Mouse (Mus musculus) forebrain, embryonic 16.5 days (tissue): ENCODE data around the gene Hdgf. TPM values are rescaled to one million over a fixed set of nuclear protein-coding genes. Genes with fewer than 3 reads are reported as not detected.

Source experiments
- ATAC-seq: fragments of 200-750 bp; cut with Nextera tagmentation; 2 replicates; pipeline ENCODE4 v1.8.0; 2017; ENCODE audit warnings: mild to moderate bottlenecking, moderate library complexity
- H3K27ac ChIP-seq: fragments of 300-500 bp; sonication (generic); 2 replicates; pipeline ENCODE4 v1.5.1; 2014; ENCODE audit warnings: low read length, control low read depth
- H3K27me3 ChIP-seq: fragments of 300-500 bp; sonication (generic); replicated peaks from 2 replicates; pipeline ENCODE4 v1.6.1; 2014; ENCODE audit warnings: low read length; ENCODE audit not compliant: control insufficient read depth, insufficient read depth
- H3K36me3 ChIP-seq: fragments of 300-500 bp; sonication (generic); 2 replicates; pipeline ENCODE4 v1.6.1; 2014; ENCODE audit not compliant: control insufficient read depth, insufficient read depth
- H3K4me1 ChIP-seq: fragments of 300-500 bp; sonication (generic); replicated peaks from 2 replicates; pipeline ENCODE4 v1.6.1; 2014; ENCODE audit warnings: low read length; ENCODE audit not compliant: control insufficient read depth, insufficient read depth
- H3K4me2 ChIP-seq: fragments of 300-500 bp; sonication (generic); 2 replicates; pipeline ENCODE4 v1.6.1; 2014; ENCODE audit warnings: mild to moderate bottlenecking, low read length, control low read depth
- H3K4me3 ChIP-seq: fragments of 300-500 bp; sonication (generic); replicated peaks from 2 replicates; pipeline ENCODE4 v1.5.1; 2014; ENCODE audit warnings: mild to moderate bottlenecking, low read length, control low read depth
- H3K9ac ChIP-seq: fragments of 300-500 bp; sonication (generic); replicated peaks from 2 replicates; pipeline ENCODE4 v1.6.1; 2014; ENCODE audit warnings: low read depth, low read length, control low read depth
- H3K9me3 ChIP-seq: fragments of 300-500 bp; sonication (generic); 2 replicates; pipeline ENCODE4 v1.6.1; 2016; ENCODE audit warnings: low read length; ENCODE audit not compliant: control insufficient read depth
- WGBS: fragments of 180-500 bp; shearing (Covaris S2); extraction: QIAGEN DNeasy Blood & Tissue Kit; methylation state at CpG from one replicate; pipeline ENCODE4 v1.1.7; 2014; 5-methylcytosine and 5-hydroxymethylcytosine counted together
- polyA plus RNA-seq: library from polyadenylated mRNA; unstranded; fragments of >200 nt; fragmentation: Nextera tagmentation; extraction: Ambion mirVana; gene quantifications from 2 replicates; pipeline ENCODE4 v1.2.1, GENCODE M21; 2015

Hdgf gene
- polyA plus RNA-seq, 1 experiment from 2014 or later = 186 TPM

GRCm38 (mm10) chr3:87947811-87948199 lies 41.7 kb downstream of the Hdgf start:
- H3K4me1 ChIP-seq = peaks cover 38% of the 10 kb centered on the region
- WGBS = under 1% methylated on average over 17 of the region's 17 CpGs
- peak overlapping the region; percentile 71 for H3K4me2 ChIP-seq
- peak overlapping the region; percentile 38 for H3K4me3 ChIP-seq
- ATAC-seq = 0 out of 2 replicates have a peak, but pooled peaks have one; percentile 11
- no peaks in the 10 kb centered on the region for H3K36me3 ChIP-seq
- no peaks in the 10 kb centered on the region; the same call in 1 of the 2 replicates for H3K27me3 ChIP-seq
- H3K27ac ChIP-seq = no peak overlapping the region
- H3K9me3 ChIP-seq = no peaks in the 10 kb centered on the region
- H3K9ac ChIP-seq = peak overlapping the region; percentile 49

- WGBS = 2% methylated on average over 35 of the region's 35 CpGs
- Histone ChIP-seq H3K4me2 (peak within 1 kb of the TSS; percentile 71), H3K36me3 (no peaks in the 10 kb centered on the region), H3K4me1 (peaks cover 38% of the 10 kb centered on the region), H3K9ac (peak within 1 kb of the TSS; percentile 49), H3K4me3 (peak within 1 kb of the TSS; percentile 38), H3K27me3 (no peaks in the 10 kb centered on the region; the same call in 1 of the 2 replicates), H3K9me3 (no peaks in the 10 kb centered on the region), H3K27ac (no peak within 1 kb of the TSS)
- no peak for ATAC-seq
Observed at GRCm38 (mm10) chr3:87948378-87949265, 42.5 kb downstream of the Hdgf start, which contains the start of gene Crabp2. Gene Crabp2, plus strand, starts transcription at chr3:87948666.

GRCm38 (mm10) chr3:87949266-87949954 lies 43.3 kb downstream of the Hdgf start:
- Histone ChIP-seq H3K27ac (no peak overlapping the region), H3K4me2 (no peak overlapping the region), H3K36me3 (no peaks in the 10 kb centered on the region), H3K4me1 (peaks cover 38% of the 10 kb centered on the region), H3K9me3 (no peaks in the 10 kb centered on the region), H3K4me3 (no peak overlapping the region), H3K27me3 (no peaks in the 10 kb centered on the region; the same call in 1 of the 2 replicates), H3K9ac (0 out of 2 replicates have a peak overlapping the region, but pooled peaks have one; percentile 8)
- WGBS = 16% methylated on average over 16 of the region's 16 CpGs
- ATAC-seq = no peak

GRCm38 (mm10) chr3:87949955-87950515 lies 43.9 kb downstream of the Hdgf start:
- H3K9me3 ChIP-seq = no peaks in the 10 kb centered on the region
- 0 out of 2 replicates have a peak overlapping the region, but pooled peaks have one; percentile 9 for H3K9ac ChIP-seq
- H3K27me3 ChIP-seq = no peaks in the 10 kb centered on the region; the same call in 1 of the 2 replicates
- ATAC-seq = no peak
- no peaks in the 10 kb centered on the region for H3K36me3 ChIP-seq
- no peak overlapping the region for H3K4me2 ChIP-seq
- H3K4me1 ChIP-seq = peaks cover 33% of the 10 kb centered on the region
- no peak overlapping the region for H3K27ac ChIP-seq
- H3K4me3 ChIP-seq = no peak overlapping the region
- WGBS = 17% methylated on average over 13 of the region's 13 CpGs

- Histone ChIP-seq H3K4me2 (no peak overlapping the region), H3K4me3 (no peak overlapping the region), H3K4me1 (peaks cover 31% of the 10 kb centered on the region), H3K36me3 (no peaks in the 10 kb centered on the region), H3K9me3 (no peaks in the 10 kb centered on the region), H3K27me3 (no peaks in the 10 kb centered on the region; the same call in 1 of the 2 replicates), H3K27ac (no peak overlapping the region), H3K9ac (no peak overlapping the region)
- ATAC-seq = no peak
- 28% methylated on average over 12 of the region's 12 CpGs for WGBS
Observed at GRCm38 (mm10) chr3:87951946-87952345, 45.8 kb downstream of the Hdgf start.

- Histone ChIP-seq H3K4me2 (peak overlapping the region; percentile 14; the same call in 1 of the 2 replicates), H3K27me3 (no peaks in the 10 kb centered on the region; the same call in 1 of the 2 replicates), H3K4me1 (peaks cover 26% of the 10 kb centered on the region), H3K9me3 (no peaks in the 10 kb centered on the region), H3K9ac (no peak overlapping the region), H3K4me3 (no peak overlapping the region), H3K36me3 (no peaks in the 10 kb centered on the region), H3K27ac (no peak overlapping the region)
- ATAC-seq = no peak; the same call in 1 of the 2 replicates
- WGBS = 10% methylated on average over 5 of the region's 5 CpGs
Observed at GRCm38 (mm10) chr3:87952440-87952839, 46.3 kb downstream of the Hdgf start.

- WGBS = 7% methylated on average over 1 of the region's 1 CpGs
- Histone ChIP-seq H3K4me3 (no peak overlapping the region), H3K9ac (no peak overlapping the region), H3K36me3 (no peaks in the 10 kb centered on the region), H3K27me3 (no peaks in the 10 kb centered on the region), H3K27ac (no peak overlapping the region), H3K9me3 (no peaks in the 10 kb centered on the region), H3K4me1 (peaks cover 15% of the 10 kb centered on the region), H3K4me2 (no peak overlapping the region)
- no peak for ATAC-seq
Observed at GRCm38 (mm10) chr3:87958056-87958455, 51.9 kb downstream of the Hdgf start.

GRCm38 (mm10) chr3:87958476-87958875 lies 52.4 kb downstream of the Hdgf start:
- Histone ChIP-seq H3K36me3 (no peaks in the 10 kb centered on the region), H3K4me1 (peaks cover 15% of the 10 kb centered on the region), H3K4me3 (no peak overlapping the region), H3K9me3 (no peaks in the 10 kb centered on the region), H3K27ac (no peak overlapping the region), H3K4me2 (no peak overlapping the region), H3K9ac (no peak overlapping the region), H3K27me3 (no peaks in the 10 kb centered on the region)
- ATAC-seq = no peak
- WGBS = 28% methylated on average over 4 of the region's 4 CpGs

GRCm38 (mm10) chr3:87958967-87959366 lies 52.8 kb downstream of the Hdgf start:
- no peak overlapping the region for H3K4me3 ChIP-seq
- no peak for ATAC-seq
- peaks cover 15% of the 10 kb centered on the region for H3K4me1 ChIP-seq
- H3K27ac ChIP-seq = no peak overlapping the region
- WGBS = 19% methylated on average over 1 of the region's 1 CpGs
- no peak overlapping the region for H3K9ac ChIP-seq
- H3K27me3 ChIP-seq = no peaks in the 10 kb centered on the region
- no peaks in the 10 kb centered on the region for H3K36me3 ChIP-seq
- H3K4me2 ChIP-seq = no peak overlapping the region
- H3K9me3 ChIP-seq = no peaks in the 10 kb centered on the region
